Mouse (Mus musculus) heart, postnatal 4 days (tissue): ENCODE measurements around the gene Ghrl. TPM values are rescaled to one million over a fixed set of nuclear protein-coding genes. Genes with fewer than 3 reads are reported as not detected.
"Not testable (repeated sequence)": the region's sequence is repeated elsewhere in the genome, so short reads cannot be mapped to it uniquely, and the experiment has no call there.

Source experiments
- DNase-seq: peaks from one replicate; pipeline ENCODE4 v3.0.0; 2021
- total RNA-seq, 2 experiments: library from RNA; stranded (reverse); gene quantifications; 2 replicates each; pipeline ENCODE4 v1.2.3; 2021

Gene Ghrl
- total RNA-seq, 2 experiments from 2014 or later: not detected

DNA sequence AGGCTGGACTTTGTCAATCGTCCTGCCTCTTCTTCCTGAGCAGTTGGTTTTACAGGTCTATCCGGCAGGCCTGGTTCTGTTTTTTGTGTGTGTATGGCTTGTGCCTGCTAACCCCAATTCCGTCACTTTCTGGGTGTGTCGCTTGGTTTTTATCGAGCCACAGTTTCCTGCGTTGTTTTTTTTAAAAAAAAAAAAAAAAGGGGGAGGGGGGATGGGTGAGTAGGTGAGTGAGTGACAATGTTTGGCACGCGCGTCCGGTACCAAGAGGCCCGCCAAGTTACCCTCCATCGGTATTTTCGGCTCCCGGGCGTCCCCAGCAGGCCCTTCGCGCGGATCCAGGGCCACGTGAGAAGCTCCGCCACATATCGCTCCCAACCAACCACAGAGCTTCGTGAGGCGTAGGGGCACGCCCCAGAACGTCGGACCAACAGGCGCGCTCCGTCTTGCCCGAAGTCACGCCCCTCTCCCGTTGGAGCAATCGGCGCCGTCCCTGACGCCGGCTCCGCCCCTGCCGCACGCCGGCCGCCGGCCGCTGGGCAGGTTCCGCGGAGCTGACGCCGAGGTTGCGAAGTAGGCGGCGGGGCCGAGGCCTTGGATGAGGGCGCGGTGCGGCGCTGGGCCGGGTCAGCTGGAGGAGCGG, 23.0 kb downstream of the Ghrl start, which contains the start of gene Tatdn2:
Tatdn2 (plus strand) TSS at position 469 of the 640 bp plus-strand sequence.
- DNase-seq: peak; percentile 96

GRCm38 (mm10) chr6:113695766-113696355, 23.8 kb downstream of the Ghrl start:
- no peak for DNase-seq

- no peak for DNase-seq
These were observed 24.5 kb downstream of the Ghrl start for GRCm38 (mm10) chr6:113695203-113695602.

DNA sequence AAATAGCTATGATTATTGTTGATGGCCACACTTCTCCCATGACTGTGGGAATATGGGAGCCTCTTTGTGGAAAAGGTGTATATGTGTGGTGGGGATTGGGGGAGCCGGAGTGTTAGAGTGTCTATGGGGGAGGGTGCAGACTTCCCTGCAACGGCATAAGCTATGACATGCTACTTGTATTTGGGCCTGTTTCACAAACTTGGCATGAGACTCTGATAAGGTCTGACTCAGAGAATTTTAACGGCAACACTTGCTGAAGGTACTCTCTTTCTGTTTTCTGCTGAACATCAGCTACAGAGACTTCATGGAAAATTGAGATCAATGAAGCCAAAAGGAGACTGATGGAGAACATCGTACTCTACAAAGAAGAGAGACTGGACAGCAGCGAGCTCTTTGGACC, 26.3 kb downstream of the Ghrl start:
- DNase-seq: no peak

- no peak for DNase-seq
These were observed 27.0 kb downstream of the Ghrl start for GRCm38 (mm10) chr6:113692661-113693133.

DNA sequence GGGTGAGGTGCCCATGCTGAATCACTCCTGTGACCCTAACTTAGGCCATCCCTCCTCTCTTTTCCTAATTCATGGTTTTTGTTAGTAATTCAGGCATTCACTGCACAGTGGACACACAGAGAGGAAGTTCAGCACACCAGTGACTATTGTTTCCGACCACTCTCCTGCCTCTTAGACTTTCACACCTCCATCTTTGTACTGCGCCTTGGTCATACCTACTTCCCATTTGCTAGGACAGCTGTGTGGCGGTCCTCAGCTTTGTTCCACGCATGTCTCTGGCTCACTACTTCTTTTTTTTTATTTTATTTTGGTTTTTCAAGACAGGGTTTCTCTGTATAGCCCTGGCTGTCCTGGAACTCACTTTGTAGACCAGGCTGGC, 28.6 kb downstream of the Ghrl start:
- no peak for DNase-seq

DNA sequence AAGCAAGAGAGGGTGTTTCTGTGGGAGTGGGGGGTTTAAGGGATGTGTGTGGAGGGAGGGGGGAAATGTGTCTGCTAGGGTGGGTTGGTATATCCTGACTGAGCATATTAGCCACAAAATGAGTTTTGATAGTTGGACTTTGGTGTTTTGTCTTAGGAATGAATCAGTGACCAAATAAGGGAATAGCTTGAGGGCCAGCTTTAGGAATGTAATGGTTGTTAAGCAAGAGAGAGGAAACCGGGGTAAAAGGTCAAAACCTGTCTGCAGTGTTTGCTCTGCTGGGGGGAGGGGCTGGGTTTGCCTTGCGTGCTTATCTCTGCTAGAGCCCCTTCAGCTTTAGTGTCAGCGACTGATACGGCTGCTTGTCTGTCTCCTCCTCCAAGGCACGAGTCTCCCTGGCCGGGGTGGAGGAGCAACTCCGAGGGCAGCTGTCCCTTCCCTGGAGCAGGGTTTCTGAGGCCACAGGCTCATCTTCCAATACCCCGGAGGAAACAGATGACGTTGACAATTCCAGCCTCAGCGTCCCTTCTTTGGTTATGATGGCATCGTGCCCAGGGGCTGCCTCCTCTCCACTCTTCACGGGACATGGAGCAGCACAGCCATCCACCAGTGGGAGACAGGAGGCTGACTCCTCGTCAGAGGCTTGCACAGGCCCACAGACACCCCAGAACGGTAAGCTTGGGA, 29.1 kb downstream of the Ghrl start:
- DNase-seq: peak; percentile 73

DNA sequence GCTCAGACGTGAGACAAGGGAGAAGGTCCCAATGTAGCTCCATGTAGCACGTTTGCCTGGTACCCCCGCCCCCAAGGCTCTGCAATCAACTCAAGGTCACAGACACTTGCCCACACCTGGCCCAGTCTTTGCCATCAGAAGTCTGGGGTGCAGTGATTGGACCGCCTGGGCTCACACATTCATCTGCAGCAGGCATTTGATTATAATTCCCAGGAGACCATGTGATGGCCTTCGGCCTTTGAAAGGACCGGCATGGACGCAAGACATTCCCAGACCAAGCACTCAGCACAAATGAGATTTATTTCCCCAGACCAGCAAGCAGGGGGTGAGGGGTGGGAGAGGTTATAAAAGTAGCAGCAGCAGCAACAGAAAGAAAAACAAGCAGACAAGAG, 29.7 kb downstream of the Ghrl start:
- DNase-seq: peak; percentile 29

DNA sequence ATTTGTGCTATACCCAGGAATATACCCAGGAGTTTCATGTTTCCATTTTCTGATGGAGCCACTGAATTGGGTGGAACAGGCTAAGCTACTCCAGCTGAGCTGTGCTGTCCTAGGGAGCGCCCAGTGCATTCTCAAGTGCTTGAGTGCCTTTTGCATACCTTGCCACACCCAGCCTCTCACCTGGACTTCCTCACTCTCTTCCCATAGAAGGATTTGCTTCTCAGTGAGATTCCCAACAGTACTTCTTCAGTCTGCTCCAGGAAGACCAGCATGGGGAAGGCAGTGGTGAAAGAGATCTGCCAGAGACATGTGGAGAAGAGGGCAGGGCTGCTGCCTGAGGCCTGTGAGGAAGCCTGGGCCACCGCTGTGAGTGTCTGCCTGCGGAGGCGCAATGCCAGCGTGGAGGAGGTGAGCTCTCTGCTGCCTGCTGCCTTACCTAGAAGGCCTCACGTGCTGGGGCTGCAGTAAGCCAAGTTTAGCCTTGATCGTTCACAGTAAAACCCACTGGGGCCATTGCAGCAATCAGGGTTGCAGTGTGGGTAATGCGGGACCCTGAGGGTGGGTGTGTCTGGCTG, 33.0 kb downstream of the Ghrl start:
- DNase-seq: no peak

DNA sequence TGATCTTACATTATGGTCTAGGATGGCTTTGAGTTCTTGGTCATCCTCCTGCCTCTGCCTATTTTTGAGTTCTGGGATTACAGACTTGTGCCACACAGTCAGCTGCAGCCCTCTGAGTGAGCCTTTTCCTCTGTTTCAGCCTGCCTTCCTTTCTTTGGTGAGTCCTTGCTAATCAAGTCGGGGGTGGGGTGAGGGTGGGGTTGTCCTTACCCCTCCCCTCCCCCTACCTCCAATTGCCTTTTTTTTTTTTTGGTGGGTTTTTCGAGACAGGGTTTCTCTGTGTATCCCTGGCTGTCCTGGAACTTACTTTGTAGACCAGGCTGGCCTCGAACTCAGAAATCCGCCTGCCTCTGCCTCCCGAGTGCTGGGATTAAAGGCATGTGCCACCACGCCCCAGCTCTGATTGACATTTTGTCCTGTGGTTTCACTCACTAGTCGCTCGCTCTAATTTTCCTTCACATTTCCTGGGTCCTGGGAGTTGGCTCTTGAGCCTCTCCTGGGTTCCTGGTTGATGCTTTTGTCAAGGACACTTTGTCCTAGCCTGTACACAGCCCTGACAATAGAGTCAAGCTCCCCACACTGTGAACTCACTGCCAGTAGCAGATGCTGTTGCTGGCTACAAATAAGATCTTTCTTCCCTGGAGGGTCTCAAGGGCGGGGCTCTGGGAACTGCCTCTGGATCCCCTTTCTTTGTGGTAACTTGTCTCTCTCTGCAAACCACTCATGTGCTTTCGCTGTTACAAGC, 36.4 kb downstream of the Ghrl start:
- DNase-seq: no peak

- peak; percentile 93 for DNase-seq
These were observed 38.4 kb downstream of the Ghrl start for GRCm38 (mm10) chr6:113681271-113681670.

DNA sequence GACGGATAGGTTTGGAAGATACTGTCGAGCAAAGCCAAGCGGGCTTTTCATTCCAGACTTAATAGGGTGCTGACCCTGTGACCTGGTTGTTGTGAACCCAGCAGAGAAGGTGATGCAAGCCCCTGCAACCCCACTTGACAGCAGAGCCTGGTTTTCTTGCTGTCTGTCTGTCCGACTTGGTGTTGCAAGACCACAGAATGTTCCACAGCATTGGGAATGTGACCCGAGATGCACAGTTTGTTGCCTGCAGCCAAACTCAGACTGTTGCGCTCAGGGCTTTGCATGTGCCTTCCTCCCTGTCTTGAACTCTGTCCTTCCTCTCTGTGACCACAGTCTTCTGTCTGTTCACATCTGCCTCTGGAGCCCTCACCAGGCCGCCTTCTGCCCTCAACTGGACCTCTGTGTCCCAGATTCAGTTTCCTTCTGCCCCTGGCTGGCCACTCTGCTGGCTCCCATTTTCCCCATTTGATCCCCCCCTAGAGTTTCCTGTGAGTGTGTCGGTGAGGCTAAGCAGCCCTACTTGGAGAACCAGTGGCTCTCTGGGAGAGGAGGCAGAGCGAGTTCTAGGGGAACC, 39.6 kb downstream of the Ghrl start:
- no peak for DNase-seq

DNA sequence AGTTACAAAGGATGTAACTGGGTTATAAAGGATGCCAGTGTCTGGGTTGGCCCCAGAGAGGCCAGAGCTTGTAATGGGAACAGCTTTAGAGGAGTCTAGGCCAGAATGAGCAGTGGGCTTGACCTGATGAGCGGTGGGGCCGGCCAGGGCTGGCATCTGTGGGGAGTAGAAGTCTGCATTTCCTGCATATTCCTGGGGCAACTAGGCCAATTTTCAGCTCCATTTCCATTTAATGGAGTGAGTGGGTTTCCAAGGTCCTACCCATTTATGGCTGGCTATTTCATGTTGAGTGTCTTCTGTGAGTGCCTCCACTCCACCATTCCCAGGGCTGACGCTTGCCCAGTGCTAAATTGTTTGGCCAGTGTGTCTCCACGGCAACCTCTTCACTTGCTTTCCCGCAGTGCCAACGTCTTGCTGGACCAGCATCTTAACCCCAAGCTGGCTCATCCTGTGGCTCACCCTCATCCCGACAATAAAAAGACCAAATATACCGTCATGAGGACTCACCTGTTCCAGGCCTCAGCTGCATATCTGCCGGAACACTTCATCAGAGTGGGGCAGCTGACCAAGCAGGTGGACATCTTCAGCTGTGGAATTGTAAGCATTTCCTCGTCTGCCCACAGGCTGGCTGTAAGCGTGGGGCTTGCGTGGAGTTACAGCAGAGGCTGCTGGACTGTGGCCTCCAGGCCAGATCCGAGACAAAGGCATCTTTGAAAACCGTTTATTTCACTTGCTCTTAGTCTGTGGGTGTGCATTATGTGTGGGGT, 41.3 kb downstream of the Ghrl start:
- no peak for DNase-seq

DNA sequence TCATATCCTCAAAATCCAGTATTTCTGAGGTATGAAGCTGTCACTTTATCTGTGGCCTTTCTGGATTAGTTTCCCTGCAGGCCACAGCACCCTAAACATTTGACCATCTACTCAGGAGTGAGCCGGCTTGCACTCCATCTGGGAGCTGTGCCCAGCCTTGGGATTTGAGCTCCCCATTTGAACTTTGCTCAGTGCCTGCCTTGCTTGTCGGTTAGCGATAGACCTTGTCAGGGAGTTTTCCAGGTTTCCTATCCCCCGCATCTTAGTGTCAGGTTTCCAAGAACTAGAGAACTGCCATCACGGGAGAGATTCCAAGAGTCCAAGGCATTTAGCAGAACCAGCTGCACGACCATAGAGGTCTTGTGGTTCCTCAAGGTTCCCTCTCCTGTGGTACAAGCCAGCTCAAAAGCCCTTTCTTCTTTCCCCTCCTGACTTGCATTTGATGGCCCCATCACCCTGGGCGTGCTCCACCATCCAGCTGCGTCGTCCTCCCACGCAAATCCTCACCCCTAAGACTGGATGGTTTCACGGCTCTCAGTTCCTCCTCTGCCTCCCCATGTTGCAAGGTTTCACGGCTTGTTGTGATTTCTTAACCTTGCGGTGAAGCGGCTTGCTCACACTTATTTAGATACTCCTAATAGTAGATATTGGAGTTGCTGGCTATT, 42.5 kb downstream of the Ghrl start:
- DNase-seq: no peak

GRCm38 (mm10) chr6:113675991-113676390, 43.7 kb downstream of the Ghrl start:
- DNase-seq: no peak

- no peak for DNase-seq
These were observed 44.4 kb downstream of the Ghrl start for GRCm38 (mm10) chr6:113675234-113675633.

GRCm38 (mm10) chr6:113672989-113673388, 46.7 kb downstream of the Ghrl start:
- no peak for DNase-seq

- not testable (repeated sequence) for DNase-seq
These were observed 47.7 kb downstream of the Ghrl start for GRCm38 (mm10) chr6:113672029-113672428.

DNA sequence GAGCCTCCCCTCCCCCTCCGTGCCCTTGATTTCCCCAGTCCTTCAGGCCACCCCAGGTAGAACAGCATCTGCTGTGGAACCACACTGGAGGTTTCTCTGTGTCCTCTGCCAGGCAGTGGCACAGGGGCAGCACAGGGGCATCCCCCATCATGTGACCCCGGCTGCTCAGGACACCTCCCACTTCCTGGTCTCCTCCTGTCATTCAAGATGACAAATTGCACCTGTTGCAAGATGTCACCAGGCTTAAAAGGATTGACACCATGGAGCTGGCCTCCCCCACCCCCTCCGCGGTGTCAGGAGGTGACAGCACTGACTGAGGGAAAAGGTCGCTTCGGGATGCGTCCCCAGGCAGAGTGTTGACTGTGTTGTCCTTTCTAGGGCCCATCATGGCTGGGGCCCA, 49.9 kb downstream of the Ghrl start:
- no peak for DNase-seq

DNA sequence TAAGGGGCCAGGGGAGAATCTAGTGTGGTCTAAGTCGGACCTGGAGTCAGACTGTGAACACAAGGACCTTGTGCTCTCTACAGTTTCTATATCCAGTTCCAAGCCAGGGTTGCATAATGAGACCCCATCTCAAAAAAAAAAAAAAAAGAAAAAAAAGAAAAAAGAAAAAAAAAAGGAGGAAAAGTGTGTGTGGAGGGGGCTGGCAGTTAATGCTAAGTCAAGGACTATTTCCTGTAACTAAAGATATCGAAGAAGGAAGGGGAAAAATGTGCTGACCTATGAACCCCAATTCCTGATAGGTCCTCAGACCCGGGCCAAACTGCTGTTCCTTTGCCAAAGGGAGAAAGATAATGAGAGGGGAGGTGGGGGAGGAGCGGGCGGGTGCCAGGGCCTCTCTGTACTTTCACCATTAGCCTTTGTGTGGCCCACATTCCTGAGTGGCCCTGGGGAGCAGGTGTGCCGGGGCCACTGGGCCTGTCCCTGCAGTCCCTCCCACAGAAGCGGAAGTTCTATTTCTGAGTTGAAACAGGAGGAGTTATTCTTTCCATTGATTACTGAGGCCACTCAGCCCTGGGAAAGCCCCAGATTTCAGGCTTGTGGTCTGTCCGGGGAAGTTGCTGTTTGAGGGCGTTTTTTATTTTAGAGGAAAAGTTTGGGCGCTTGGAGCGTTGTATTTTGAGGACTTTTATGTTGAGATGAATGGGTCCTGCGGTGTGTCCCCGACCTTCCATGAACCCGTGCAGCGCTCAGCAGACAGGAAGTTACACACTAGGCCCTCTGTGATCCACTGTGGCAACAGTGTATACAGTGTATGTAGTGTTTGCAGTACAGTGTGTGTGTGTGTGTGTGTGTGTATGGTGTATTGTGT, 51.2 kb downstream of the Ghrl start:
- peak; percentile 59 for DNase-seq
